Mouse (Mus musculus): ENCODE data around the gene Anks6.
A peak's percentile ranks its signal among the peaks of the same experiment; 100 is the strongest.
"Not testable (repeated sequence)": the region's sequence is repeated elsewhere in the genome, so short reads cannot be mapped to it uniquely, and the experiment has no call there.

Gene Anks6

DNA sequence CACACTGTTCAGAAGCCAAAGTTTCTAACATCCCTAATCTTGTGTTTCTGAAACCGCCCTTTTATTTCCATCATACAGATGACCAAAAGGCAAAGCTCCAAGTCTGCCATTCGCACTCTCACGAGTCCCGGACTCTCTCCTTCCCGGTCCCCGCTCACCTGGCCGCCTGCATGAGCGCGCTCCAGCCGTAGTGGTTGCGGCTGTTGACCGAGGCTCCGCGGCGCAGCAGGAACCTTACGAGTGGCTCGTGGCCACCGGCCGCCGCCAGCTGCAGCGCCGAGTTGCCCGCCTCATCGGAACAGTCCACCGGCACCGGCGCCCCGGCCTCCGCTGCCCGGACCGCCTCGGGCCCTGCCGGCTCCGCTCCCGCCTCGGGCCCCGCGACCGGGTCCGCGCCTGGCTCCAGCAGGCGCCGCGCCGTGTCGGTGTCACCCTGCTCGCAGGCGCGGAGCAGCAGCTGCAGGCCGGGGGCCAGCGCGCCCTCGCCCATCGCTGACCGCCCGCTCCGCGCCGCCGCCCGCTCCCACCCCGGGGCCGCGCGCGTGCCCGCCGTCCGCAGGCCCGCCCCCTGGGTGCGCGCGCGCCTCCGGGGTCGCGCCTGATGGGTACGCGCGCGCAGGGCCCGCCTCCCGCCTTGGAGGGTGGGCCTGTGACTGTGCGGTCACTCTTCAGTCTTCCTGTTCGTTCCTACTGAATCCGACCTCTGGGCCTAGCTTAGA, at the start of gene Anks6:
Anks6 (minus strand) TSS at position 637 of the 719 bp plus-strand sequence.
- DNase-seq (ENCODE audit: low spot score): peak; percentile 84

GRCm38 (mm10) chr4:47103561-47103960, 46.3 kb upstream of the Anks6 start:
- no peak for DNase-seq (ENCODE audit: low spot score)

GRCm38 (mm10) chr4:47093647-47094046, 36.4 kb upstream of the Anks6 start:
- DNase-seq (ENCODE audit: low spot score): no peak

GRCm38 (mm10) chr4:47093161-47093560, 35.9 kb upstream of the Anks6 start:
- no peak for DNase-seq (ENCODE audit: low spot score)

GRCm38 (mm10) chr4:47092387-47093021, 35.3 kb upstream of the Anks6 start:
- DNase-seq (ENCODE audit: low spot score): no peak

- peak; percentile 59 for DNase-seq (ENCODE audit: low spot score)
Measured at GRCm38 (mm10) chr4:47091493-47092386, 34.5 kb upstream of the Anks6 start, which contains the start of gene Galnt12. TSS of gene Galnt12 (plus strand) at chr4:47091909.

GRCm38 (mm10) chr4:47088671-47089070, 31.4 kb upstream of the Anks6 start:
- DNase-seq (ENCODE audit: low spot score): no peak

GRCm38 (mm10) chr4:47083824-47084223, 26.6 kb upstream of the Anks6 start:
- DNase-seq (ENCODE audit: low spot score): no peak

DNA sequence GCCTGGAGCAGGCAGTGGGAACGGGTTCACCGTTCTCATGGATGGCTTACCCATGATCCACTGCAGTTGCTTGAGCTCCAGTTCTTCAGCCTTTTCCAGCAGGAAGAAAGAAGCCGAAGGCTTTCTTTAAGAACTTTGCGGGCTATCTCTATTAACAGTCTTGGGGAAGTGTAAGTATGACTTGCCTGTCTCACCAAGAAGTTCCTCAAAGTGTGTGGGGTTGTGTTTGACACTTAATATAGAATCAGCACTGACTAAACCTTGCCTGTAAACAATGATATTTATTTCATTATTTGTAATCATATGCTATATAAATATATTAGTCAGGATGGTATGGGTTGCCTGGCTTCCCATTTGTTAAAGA, 23.4 kb upstream of the Anks6 start:
- no peak for DNase-seq (ENCODE audit: low spot score)

DNA sequence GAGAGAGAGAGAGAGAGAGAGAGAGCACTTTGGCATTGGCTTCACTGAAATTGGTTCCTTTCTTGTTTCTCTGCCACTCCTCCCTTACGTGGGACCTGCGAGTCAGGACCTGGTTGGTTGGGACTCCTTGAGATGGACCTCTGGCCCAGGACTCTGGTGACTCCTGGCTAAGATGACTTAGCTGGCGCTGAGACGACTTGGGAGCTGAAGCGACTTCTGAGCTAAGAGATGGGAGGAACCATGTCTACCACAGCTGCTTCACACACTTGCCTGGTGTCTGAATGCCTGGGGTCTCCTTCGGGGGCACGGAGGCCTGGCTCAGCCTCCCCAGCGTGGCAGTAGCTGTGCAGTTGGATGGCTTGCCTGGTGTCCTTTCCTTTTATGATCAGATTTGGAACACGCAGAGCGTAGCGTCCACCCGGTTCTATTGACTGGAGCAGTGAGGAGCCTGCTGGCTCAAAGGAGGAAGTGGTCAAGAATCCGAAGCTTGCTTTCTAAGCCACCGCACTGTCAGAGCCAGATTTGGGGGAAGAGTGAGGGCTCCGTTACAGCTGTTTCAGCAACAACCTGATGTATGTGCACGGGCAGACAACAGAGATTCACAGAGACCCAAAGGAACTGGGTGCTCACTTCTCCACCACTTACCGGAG, 22.9 kb upstream of the Anks6 start:
- no peak for DNase-seq (ENCODE audit: low spot score)

DNA sequence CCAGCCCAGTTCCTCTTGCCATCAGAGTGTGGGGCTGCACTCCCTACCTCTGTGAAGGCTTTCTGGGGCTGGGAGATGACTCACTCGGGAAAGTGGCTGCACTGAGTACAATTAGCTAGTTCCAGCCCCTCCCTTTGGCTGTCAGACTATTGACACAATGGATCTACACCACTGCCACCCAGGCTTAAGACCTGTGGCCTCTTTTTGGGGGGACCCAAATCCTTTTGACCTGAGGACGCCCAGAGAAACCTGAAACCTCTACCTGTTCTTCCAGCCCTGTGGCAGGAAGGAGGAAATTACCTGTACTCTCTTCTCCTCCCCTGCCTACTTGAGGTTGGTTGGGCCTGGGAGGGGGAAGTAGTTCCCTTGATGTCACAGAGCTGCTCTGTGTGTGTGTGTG, 17.8 kb upstream of the Anks6 start:
- DNase-seq (ENCODE audit: low spot score): no peak

- no peak for DNase-seq (ENCODE audit: low spot score)
Measured at GRCm38 (mm10) chr4:47060900-47061299, 3.7 kb upstream of the Anks6 start.

- DNase-seq (ENCODE audit: low spot score): no peak
Measured at GRCm38 (mm10) chr4:47057510-47058325, 491 bp upstream of the Anks6 start.

DNA sequence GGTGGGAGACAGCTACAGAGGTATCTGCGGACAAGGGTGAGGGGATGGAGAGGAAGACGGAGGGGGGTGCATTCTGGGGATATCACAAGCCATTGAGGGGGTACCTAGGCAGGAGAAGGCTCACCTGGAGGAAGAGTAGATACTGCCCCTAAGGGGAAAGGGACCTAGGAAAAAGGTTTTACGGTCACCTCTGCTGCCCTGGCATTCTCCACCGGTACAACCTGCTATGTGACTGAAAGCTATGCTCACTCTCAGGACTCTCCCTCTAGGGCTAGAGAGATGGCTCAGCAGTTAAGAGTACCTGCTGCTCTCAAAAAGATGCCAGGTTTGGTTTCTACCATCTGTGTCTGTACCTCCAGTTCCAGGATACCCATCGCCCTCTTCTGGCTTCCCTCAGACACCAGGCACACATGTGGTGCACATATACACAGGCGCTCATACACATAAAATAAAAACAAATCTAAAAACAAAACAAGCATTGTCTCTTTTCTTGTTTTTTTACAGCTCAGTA, 1.6 kb downstream of the Anks6 start:
- no peak for DNase-seq (ENCODE audit: low spot score)

DNA sequence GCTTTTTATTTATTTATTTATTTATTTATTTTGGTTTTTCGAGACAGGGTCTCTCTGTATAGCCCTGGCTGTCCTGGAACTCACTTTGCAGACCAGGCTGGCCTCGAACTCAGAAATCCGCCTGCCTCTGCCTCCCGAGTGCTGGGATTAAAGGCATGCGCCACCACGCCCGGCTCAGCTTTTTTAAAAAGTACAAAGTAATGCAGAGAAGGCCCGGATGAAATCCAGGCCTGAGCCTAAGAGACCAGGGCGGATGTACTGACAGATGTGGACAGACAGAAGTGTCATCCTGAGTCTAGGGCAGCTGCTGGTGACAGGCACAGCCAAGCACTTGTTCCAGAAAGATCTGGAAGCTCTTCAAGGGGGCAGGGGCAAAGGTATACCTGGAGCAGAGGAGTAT, 2.1 kb downstream of the Anks6 start:
- not testable (repeated sequence) for DNase-seq (ENCODE audit: low spot score)

DNA sequence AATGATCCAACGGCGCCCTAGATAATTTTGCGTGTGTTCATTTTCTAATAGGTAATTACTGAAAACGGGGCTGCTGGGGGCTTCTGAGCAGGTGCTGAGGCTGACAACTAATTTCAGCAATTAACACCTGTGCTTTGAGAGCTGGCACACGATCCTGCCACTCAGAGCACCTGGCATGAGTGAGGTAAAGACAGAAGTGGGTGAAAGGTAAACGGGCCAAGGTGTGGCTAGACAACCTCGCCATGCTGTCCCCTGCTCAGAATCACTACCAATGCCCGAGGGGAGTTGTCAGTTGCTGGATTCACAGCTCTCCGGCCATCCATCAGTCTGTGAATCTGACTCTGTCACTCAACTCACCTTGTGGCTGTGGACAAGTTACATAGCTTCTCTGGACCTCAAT, 5.3 kb downstream of the Anks6 start:
- no peak for DNase-seq (ENCODE audit: low spot score)

GRCm38 (mm10) chr4:47050642-47051381, 6.4 kb downstream of the Anks6 start:
- no peak for DNase-seq (ENCODE audit: low spot score)

DNA sequence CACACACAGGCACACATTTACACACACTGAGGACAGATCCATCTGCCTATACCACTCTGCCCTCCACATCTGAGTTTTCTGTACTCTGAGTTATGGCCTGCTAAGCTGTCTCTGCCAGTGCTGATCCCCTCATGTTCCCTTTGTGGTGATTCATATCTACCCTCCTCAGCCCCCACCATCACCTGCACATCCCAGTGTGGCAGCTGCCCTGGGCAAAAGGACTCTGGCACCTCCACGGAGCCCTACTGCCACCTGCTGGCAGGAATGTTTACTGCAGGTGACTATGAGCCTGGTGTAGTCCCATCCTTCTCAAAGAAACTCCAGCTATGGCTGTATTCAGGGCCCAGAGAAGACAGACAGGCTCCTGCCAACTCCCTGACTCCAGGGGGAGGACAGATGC, 7.1 kb downstream of the Anks6 start:
- peak; percentile 96 for DNase-seq (ENCODE audit: low spot score)

- no peak for DNase-seq (ENCODE audit: low spot score)
Measured at GRCm38 (mm10) chr4:47049216-47049615, 8.0 kb downstream of the Anks6 start.

DNA sequence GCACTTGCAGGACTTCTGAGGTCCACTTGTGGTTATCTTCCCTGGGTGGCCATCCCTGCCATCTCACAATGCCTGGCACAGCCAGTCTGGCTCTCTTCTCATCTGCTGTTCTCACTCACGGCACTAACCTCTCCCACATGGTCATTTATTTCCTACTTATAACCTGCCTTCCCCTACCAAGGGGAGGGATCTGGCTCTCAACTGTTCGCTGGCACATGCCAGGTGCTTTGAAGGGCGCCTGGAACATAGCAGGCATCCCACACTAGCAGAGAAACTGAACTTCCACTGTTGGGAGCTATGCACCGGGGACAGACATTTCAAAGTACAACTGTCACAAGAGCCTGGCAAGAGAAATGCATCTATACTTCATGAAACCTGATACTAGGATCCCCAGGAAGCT, 9.5 kb downstream of the Anks6 start:
- no peak for DNase-seq (ENCODE audit: low spot score)
